ENCODE assay signal across 20 mouse cellular contexts in genomic region chr5:118139630-118140029, GRCm38 (mm10). TPM values are rescaled to one million over a fixed set of nuclear protein-coding genes. Genes with fewer than 3 reads are reported as not detected.
"Had no signal": no experiment of that assay in that cellular context is flagged by ENCODE, and none has a peak within 500 bp of the region (broad histone marks: within the 10 kb centered on the region; RNA-seq: fewer than 3 reads in every experiment).

No protein-coding gene starts in this region.

- H3K4me3 ChIP-seq: midbrain, embryonic 10.5 days; midbrain, embryonic 13.5 days; midbrain, embryonic 15.5 days; myocyte; neural tube, embryonic 13.5 days; neural tube, embryonic 15.5 days had no signal

- DNase-seq: lung, adult 18-20 months; lung, embryonic 14.5 days; lung, postnatal 10 days; lung, postnatal 4 days; retina, postnatal 1 day; right cerebral cortex, adult 18-20 months; right cerebral cortex, postnatal 25 days; right cerebral cortex, postnatal 4 days; spleen, adult 18-20 months; thymus, adult 18-20 months; thymus, postnatal 14 days; thymus, postnatal 36 days had no signal

- H3K27ac ChIP-seq: midbrain, embryonic 10.5 days; midbrain, embryonic 13.5 days; midbrain, embryonic 15.5 days; neural tube, embryonic 13.5 days; neural tube, embryonic 15.5 days had no signal

RNA-seq across cellular contexts. Expression of gene Hrk, which starts 24.8 kb away (rescaled TPM):
- total RNA-seq: megakaryocyte, adult 5-6 weeks; megakaryocyte-erythroid progenitor cell, adult 5-6 weeks had no signal
